Mouse (Mus musculus): ENCODE measurements around the gene 9530003J23Rik. TPM values are rescaled to one million over a fixed set of nuclear protein-coding genes. Genes with fewer than 3 reads are reported as not detected.

9530003J23Rik gene
- total and polyA plus RNA-seq, 3 experiments = not detected

DNA sequence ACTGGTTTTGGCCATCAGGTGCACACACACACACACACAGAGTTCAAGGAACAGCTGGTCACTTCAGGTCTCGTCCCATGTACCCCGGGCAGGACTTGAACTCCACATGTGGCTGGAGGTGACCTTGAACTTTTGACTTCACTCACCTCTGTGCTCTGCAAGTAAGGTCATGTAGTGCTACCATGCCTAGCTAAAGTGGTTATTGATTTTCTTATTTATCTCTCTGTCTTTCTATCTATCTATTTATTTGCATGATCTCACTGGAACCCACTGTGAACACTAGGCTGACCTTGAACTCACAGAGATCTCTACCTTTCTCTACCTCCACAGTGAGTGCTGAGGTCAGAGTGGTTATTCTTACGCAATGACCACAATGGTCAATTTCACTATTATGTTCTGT is 32.4 kb downstream of the 9530003J23Rik start:
- in situ Hi-C loops (cut with MboI; ENCODE audit: low pct_ligation_motif_present, low pct_unique_long_range_greater_than_20kb, low sequenced_read_pairs) = loop anchor here (25.0 kb wide), 1 partner anchor 269 kb away; no protein-coding TSS in a partner anchor
- TF ChIP-seq MYC (IDR thresholded peaks at IDR 0.05; ENCODE audit: low read depth, low read length) (no peak), HCFC1 (IDR thresholded peaks at IDR 0.05; ENCODE audit: low read depth, low read length) (no peak), NELFE (IDR thresholded peaks at IDR 0.05; ENCODE audit: low read depth, low read length) (no peak), KAT2A (IDR thresholded peaks at IDR 0.05; ENCODE audit: insufficient replicate concordance, low read length) (no peak), EP300 (IDR thresholded peaks at IDR 0.05; ENCODE audit: low read length) (no peak)
- dilution Hi-C loops (cut with MboI; ENCODE audit: extremely low pct_ligation_motif_present, extremely low pct_unique_long_range_greater_than_20kb, low sequenced_read_pairs) = no loop called here

DNA sequence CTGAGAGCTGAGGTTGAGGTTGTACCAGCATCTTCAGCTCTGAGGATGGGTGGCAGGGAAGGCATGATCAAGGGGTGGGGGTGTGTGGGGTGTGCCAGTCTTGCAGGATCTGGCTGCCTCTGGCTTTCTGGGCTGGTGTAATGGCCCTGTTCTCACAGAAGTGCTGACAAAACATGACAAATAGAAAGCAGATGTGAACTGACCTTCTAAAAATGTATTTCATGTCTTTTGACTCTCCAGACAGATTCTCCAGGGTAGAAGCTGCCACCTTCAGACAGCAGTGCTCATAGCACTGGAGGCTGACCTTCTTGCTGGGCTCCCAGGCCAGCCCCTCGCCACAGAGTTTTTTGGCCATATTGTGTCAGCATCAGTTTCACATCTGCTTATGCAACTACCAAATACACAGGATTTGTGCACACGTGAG is 34.9 kb downstream of the 9530003J23Rik start:
- Histone ChIP-seq H3K27me3 (replicated peaks) (no peaks in the 10 kb centered on the region), H3K9me3 (replicated peaks; ENCODE audit: low read length) (no peaks in the 10 kb centered on the region), H3K79me2 (replicated peaks; ENCODE audit: control insufficient read depth, extremely low read depth, insufficient read depth, poor library complexity, severe bottlenecking) (no peaks in the 10 kb centered on the region), H3K9ac (ENCODE audit: insufficient read depth, low read depth) (no peak overlapping the region), H3K27ac (ENCODE audit: insufficient read depth, low read depth) (no peak overlapping the region), H3K4me2 (ENCODE audit: insufficient read depth, low read depth, poor library complexity, severe bottlenecking) (no peak overlapping the region), H3K4me3 (replicated peaks in 1 of 3; ENCODE audit: low read depth in 2 of 3, low read length in 2 of 3, poor library complexity in 1 of 3) (no peak overlapping the region), H3K36me3 (replicated peaks in 1 of 2; ENCODE audit: control insufficient read depth in 1 of 2, insufficient read depth in 1 of 2, low read length in 1 of 2) (no peaks in the 10 kb centered on the region), H3K4me1 (ENCODE audit: control insufficient read depth in 1 of 2, insufficient read depth in 2 of 2) (no peaks in the 10 kb centered on the region)
- dilution Hi-C loops (cut with MboI; ENCODE audit: extremely low pct_ligation_motif_present, extremely low pct_unique_long_range_greater_than_20kb, low sequenced_read_pairs) (no loop called here), in situ Hi-C loops (cut with MboI; ENCODE audit: low pct_ligation_motif_present, low pct_unique_long_range_greater_than_20kb, low sequenced_read_pairs) (loop anchor here (5.0 to 25.0 kb wide), 2 partner anchors 146 to 266 kb away; no protein-coding TSS in a partner anchor)
- TF ChIP-seq CTCF (conservative IDR thresholded peaks at IDR 0.05 in 1 of 2, IDR thresholded peaks at IDR 0.05 in 1 of 2; ENCODE audit: low read depth in 2 of 2, low read length in 2 of 2) = peak in 1 of 2 experiments; percentile 48; a peak in 2 of 4 replicates
- no peak for TF ChIP-seq TBP (conservative IDR thresholded peaks at IDR 0.05; ENCODE audit: low read depth, low read length)
- TF ChIP-seq RAD21 (IDR thresholded peaks at IDR 0.05; ENCODE audit: low read depth, low read length) = peak; percentile 45
- TF ChIP-seq BHLHE40 (IDR thresholded peaks at IDR 0.05; ENCODE audit: low read depth, low read length) = peak; percentile 44; the same call in 1 of the 2 replicates
- 0 out of 2 replicates have a peak, but pooled peaks have one; percentile 9 for TF ChIP-seq IRF4 (IDR thresholded peaks at IDR 0.05; ENCODE audit: low read depth, low read length)
- no peak for TF ChIP-seq ELF1 (IDR thresholded peaks at IDR 0.05; ENCODE audit: low read depth, low read length)
- TF ChIP-seq ZMIZ1 (IDR thresholded peaks at IDR 0.05; ENCODE audit: low read depth, low read length) = no peak
- no peak for DNase-seq (ENCODE audit: extremely low read depth)

More for the DNA sequence above, 32.4 kb downstream of the 9530003J23Rik start:
- Histone ChIP-seq H3K9ac (ENCODE audit: insufficient read depth, low read depth) (no peak overlapping the region), H3K4me2 (ENCODE audit: insufficient read depth, low read depth, poor library complexity, severe bottlenecking) (no peak overlapping the region), H3K27me3 (replicated peaks) (no peaks in the 10 kb centered on the region), H3K4me3 (replicated peaks in 1 of 3; ENCODE audit: low read depth in 2 of 3, low read length in 2 of 3, poor library complexity in 1 of 3) (no peak overlapping the region), H3K9me3 (replicated peaks; ENCODE audit: low read length) (no peaks in the 10 kb centered on the region), H3K79me2 (replicated peaks; ENCODE audit: control insufficient read depth, extremely low read depth, insufficient read depth, poor library complexity, severe bottlenecking) (no peaks in the 10 kb centered on the region), H3K27ac (ENCODE audit: insufficient read depth, low read depth) (no peak overlapping the region), H3K4me1 (ENCODE audit: control insufficient read depth in 1 of 2, insufficient read depth in 2 of 2) (peaks cover 4 to 14% of the 10 kb centered on the region in 2 experiments; a peak in 3 of 4 replicates), H3K36me3 (replicated peaks in 1 of 2; ENCODE audit: control insufficient read depth in 1 of 2, insufficient read depth in 1 of 2, low read length in 1 of 2) (no peaks in the 10 kb centered on the region)
- no peak for DNase-seq (ENCODE audit: extremely low read depth)

DNA sequence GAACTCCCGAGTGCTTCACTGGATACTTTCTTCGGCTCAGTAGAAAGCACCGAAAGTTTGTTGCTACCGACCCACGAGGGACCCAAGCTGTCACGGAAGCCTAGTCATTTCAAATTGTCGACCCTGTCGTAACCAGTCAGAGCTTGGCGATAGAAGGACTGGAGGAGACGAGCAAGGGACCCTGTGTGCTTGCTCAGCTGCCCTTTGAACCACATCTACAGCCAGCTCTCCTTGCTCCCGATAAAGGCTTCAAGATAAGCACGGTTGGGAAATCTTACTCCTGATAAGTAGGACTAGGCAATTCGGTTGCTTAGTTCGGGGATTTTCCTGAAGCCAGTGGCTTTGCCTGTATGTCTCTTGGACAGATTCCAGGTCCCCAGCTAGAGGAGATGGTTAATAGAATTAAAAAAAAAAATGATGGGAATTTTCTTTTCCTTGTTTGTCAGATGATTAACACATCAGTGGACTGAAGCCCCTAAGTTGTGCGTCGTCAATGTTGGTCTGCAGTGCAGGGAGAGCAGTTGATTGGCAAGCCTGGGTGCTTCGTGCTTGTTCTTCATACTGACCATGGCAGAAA is 35.4 kb downstream of the 9530003J23Rik start:
- no peak for DNase-seq (ENCODE audit: extremely low read depth)
- in situ Hi-C loops (cut with MboI; ENCODE audit: low pct_ligation_motif_present, low pct_unique_long_range_greater_than_20kb, low sequenced_read_pairs) (loop anchor here (5.0 to 25.0 kb wide), 2 partner anchors 146 to 266 kb away; no protein-coding TSS in a partner anchor), dilution Hi-C loops (cut with MboI; ENCODE audit: extremely low pct_ligation_motif_present, extremely low pct_unique_long_range_greater_than_20kb, low sequenced_read_pairs) (no loop called here)
- Histone ChIP-seq H3K9me3 (replicated peaks; ENCODE audit: low read length) (no peaks in the 10 kb centered on the region), H3K9ac (ENCODE audit: insufficient read depth, low read depth) (no peak overlapping the region), H3K27me3 (replicated peaks) (no peaks in the 10 kb centered on the region), H3K4me2 (ENCODE audit: insufficient read depth, low read depth, poor library complexity, severe bottlenecking) (no peak overlapping the region), H3K79me2 (replicated peaks; ENCODE audit: control insufficient read depth, extremely low read depth, insufficient read depth, poor library complexity, severe bottlenecking) (no peaks in the 10 kb centered on the region), H3K4me1 (ENCODE audit: control insufficient read depth in 1 of 2, insufficient read depth in 2 of 2) (no peaks in the 10 kb centered on the region), H3K4me3 (replicated peaks in 1 of 3; ENCODE audit: low read depth in 2 of 3, low read length in 2 of 3, poor library complexity in 1 of 3) (no peak overlapping the region), H3K27ac (ENCODE audit: insufficient read depth, low read depth) (no peak overlapping the region), H3K36me3 (replicated peaks in 1 of 2; ENCODE audit: control insufficient read depth in 1 of 2, insufficient read depth in 1 of 2, low read length in 1 of 2) (no peaks in the 10 kb centered on the region)
- TF ChIP-seq JUN (IDR thresholded peaks at IDR 0.05; ENCODE audit: insufficient read depth, low read depth, low read length) = no peak
- no peak for TF ChIP-seq POLR2AphosphoS2 (IDR thresholded peaks at IDR 0.05; ENCODE audit: low read depth, low read length)
- TF ChIP-seq MXI1 (IDR thresholded peaks at IDR 0.05; ENCODE audit: low read depth, low read length) = no peak
- no peak for TF ChIP-seq MAX (IDR thresholded peaks at IDR 0.05; ENCODE audit: low read length)
- TF ChIP-seq E2F4 (IDR thresholded peaks at IDR 0.05; ENCODE audit: insufficient replicate concordance, low read depth, low read length) = no peak
- TF ChIP-seq ETS1 (conservative IDR thresholded peaks at IDR 0.05; ENCODE audit: low read depth, low read length) = no peak
- no peak for TF ChIP-seq ZMIZ1 (IDR thresholded peaks at IDR 0.05; ENCODE audit: low read depth, low read length)
- no peak for TF ChIP-seq SMC3 (IDR thresholded peaks at IDR 0.05; ENCODE audit: low read depth, low read length)
- no peak for TF ChIP-seq NELFE (IDR thresholded peaks at IDR 0.05; ENCODE audit: low read depth, low read length)
- TF ChIP-seq MAFK (IDR thresholded peaks at IDR 0.05; ENCODE audit: insufficient replicate concordance, low read length) = no peak
- TF ChIP-seq IRF4 (IDR thresholded peaks at IDR 0.05; ENCODE audit: low read depth, low read length) = no peak
- TF ChIP-seq TBP (conservative IDR thresholded peaks at IDR 0.05; ENCODE audit: low read depth, low read length) = no peak
